Mouse (Mus musculus) CD4-positive helper T cell, adult 2 months (primary cell): ENCODE measurements around the gene Ptprm.

Experiments used
- DNase-seq: peaks from one replicate; pipeline ENCODE4 v3.0.0-alpha.2; 2012; ENCODE audit warnings: low read depth, missing footprints, low spot score

The Ptprm gene

DNA sequence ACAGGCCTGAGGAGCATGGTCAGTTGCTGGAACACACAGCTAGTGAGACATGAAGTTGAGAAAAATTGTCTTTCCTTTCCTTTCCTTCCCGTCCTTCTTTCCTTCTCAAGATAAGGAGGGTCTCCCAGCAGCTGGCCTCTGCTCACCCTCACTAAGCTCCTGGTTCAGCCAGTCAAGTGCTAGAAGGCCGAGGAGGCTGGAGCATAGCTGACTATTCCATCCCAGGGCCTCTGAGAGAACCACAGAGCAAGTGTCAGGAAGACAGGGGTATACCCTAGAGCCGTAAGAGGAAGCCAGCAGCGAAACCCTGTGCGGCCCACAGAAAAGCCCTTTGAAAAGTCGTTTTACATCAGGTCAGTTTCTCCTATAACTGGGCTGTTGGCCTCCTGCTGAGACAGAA, 624.3 kb downstream of the Ptprm start:
- DNase-seq, result no peak

GRCm38 (mm10) chr17:66720992-66721351, 633.3 kb downstream of the Ptprm start:
- no peak for DNase-seq

DNA sequence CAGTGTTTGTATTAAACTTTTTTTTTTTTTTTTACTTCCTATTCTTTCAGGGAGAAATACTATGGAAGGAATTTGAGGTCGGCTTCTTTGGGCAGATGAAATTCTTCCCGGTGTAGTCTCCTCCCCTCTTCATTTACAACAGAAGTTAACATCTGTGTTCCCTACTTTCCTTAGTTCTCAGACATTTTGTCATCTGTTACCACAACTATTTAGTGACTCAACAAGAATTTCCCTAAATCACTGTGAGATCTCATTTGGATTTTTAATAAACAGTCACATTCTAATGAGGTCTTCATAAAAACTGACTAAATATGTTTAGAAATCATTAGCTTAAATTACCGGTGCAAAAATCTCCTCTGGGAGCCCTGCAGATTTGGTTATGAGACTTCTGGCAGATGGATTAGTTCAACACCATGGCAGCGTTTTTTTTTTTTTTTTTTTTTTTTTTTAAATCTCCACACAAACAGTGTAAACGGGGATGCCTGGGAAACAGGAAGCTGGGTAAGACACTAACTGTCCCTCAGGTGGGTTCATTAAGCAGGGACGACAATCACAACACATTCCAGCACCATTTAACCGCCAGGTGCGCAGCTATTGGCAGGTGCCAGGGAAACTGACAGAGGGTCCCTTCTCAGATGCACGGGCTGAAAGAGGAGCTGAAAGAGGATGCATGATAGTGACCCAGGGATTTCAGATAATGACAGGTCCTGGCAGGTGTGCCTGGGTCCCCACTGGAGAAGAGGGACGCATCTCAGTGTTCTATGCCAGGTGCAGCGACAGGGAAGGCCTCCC, 633.9 kb downstream of the Ptprm start:
- no peak for DNase-seq

DNA sequence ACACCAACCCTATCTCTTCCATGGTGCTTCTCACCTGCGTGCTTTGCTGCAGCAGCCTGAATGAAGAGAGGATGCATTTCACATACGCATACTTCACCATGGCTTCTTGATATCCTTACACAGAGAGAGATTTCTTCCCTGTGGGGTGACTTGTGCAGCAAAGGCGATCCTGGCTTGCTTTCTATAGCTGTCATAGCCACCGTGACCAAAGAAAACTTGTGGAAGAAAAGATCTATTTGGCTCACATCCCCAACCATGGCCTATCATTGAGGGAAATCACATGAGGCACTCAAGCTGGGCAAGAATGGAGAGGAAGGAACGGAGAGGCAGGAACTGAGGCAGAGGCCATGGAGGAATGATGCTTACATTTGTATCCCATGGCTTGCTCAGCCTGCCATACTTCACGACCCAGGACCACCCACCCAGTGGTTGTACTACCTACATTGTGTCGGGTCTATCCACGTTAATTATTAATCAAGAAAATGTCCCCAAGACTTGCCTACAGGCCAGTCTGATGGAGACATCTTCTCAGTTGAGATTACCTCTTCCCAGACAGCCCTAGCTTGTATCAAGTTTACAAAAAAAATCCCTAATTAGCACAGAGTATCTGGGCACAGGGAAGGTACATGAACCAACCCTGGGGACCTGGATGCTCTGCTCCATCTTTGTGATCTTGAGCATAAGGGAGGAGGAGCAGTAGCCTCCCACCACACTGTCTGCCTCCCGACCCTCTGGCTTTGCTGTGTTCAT, 641.6 kb downstream of the Ptprm start:
- no peak for DNase-seq

- DNase-seq, result no peak
Measured at GRCm38 (mm10) chr17:66711221-66712016, 642.8 kb downstream of the Ptprm start.

- no peak for DNase-seq
Measured at GRCm38 (mm10) chr17:66710568-66710967, 643.7 kb downstream of the Ptprm start.

- no peak for DNase-seq
Measured at GRCm38 (mm10) chr17:66708748-66709147, 645.5 kb downstream of the Ptprm start.

- no peak for DNase-seq
Measured at GRCm38 (mm10) chr17:66707684-66708083, 646.6 kb downstream of the Ptprm start.

DNA sequence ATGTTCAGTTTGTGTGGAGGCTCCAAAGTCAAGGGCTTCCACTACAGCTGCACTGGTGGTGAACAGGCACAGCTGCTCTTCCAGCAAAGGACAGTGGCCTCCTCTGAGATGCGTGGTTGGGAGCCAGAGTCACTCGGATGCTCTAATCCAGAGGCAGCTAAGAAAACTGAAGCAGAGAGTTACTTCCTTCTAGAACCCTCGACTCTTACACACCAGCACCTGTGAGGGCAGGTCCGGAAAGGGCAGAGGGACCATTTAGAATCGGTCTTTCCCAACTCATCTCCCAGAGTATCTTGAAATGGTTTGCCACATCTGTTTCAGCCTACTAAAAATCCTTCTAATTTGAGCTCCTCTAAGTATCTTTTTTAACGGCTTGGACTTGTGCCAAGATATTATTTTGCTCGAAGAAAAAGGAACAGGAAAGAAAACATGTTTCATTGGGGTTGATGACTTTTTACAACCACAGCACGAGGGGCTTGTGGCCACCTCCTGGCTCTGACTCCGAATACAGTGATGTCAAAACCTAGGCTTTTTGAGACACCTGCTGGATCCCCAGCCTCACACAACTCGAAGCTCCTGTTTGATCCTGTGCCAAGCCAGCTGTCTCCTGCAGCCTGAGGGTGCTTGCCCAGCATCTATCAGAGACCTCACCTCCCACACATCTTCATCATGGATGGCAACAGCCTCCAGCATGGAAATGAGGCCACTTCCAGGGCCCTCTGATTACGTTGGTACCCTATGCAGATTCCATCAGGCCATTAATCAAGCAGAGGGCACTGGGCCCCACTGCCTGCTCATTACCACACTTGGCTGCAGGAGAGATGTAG, 652.7 kb downstream of the Ptprm start:
- no peak for DNase-seq

- no peak for DNase-seq
Measured at GRCm38 (mm10) chr17:66699896-66700295, 654.4 kb downstream of the Ptprm start.

DNA sequence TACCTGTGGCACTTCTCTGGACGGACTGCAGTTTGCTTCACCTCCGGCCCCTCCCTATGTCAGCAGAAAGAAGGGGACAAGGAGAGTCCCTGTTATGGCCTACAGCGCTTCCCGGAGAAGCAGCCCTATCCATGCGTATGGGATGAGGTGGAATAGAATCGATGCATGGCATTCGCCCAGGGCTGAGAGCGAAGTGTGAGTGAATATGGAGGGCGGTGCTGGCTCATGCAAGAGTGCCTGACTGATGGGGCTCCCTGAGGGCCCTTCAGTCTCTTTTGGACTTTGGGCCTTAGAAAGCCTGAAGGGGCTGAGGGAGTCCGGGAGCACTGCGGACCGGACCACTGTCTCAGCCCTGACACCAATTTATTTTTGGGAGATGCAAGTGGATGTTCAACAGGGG, 656.6 kb downstream of the Ptprm start:
- no peak for DNase-seq

DNA sequence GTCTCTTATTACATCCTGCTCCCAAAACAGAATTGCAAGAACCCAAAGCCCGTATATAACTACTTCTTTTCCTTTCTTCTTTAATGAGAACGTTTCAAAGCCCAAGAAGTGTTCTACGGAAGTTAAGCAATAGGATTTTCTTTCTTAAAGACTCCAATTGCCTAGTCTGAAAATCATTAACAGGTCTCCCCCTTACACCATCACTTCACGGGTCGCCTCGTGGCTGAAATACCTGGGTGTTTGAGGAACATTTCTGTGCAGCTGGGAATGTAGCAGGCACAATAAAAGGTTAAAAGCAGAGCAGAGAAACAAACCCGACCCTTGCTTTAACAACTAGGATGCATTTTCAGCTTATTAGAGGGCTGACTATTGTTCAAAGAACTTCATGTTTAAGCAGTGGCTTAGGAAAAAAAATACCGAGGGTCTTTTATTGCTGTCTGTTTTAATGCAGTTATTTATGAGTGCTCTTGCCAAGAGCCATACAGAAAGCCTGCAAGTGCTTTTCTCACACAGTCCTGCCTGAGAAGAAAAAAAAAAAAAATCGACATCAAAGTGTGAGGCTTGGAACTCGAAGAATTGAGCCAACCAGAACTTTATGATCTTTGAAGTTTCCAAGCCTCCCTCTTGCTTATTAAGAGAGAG, 657.6 kb downstream of the Ptprm start:
- no peak for DNase-seq

GRCm38 (mm10) chr17:66694326-66694725, 659.9 kb downstream of the Ptprm start:
- DNase-seq, result no peak

DNA sequence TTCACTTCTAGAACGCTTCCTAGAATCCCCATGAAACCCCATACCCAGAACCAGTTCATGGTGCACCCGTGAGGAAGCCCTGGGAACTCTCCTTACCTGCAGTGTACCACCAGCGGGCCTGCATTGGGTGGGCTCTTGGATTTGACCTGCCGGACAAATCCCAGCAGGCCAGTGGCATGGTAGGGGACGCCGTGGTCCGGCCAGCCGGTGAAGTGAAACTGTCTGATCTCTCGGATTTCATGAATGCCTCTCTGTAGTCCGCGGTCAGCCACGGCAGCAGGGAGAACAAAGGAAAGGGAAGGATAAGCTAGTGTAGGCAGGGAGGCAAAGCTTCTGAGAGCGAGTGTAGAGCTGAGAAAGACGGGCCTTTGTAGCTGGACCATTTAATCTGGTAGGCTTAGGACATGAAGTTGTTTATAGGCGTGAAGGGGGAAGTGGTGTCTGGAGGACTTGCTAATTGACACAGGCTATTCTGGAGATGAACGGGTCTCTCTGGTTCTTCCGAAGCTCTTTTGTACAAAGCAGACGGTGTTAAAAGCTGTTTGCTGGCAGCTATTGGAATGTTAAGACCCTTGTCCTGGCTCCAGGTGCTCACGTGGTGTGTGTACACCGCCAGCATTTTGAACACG, 660.5 kb downstream of the Ptprm start:
- DNase-seq, result no peak

GRCm38 (mm10) chr17:66692941-66693675, 661.1 kb downstream of the Ptprm start:
- DNase-seq, result no peak

DNA sequence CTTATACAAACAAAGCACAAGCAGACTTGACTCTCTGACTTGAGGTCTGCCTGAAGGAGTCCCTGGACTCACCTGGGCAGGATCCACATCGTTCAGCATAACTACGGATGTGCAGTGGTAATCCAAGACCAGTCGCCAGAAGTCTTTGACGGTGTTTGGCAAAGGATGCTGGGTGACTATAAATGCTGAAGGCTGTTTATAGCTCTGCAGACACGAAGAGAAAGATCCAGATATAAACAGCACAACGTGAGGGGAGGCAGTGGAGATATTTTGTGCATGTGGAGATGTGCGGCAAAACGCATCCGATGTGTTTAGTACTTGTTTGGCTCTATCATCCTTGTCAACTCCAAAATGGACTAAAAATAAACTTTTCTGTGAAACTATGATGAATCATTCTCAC, 666.1 kb downstream of the Ptprm start:
- DNase-seq, result no peak

GRCm38 (mm10) chr17:66687543-66687942, 666.7 kb downstream of the Ptprm start:
- no peak for DNase-seq

- DNase-seq, result no peak
Measured at GRCm38 (mm10) chr17:66686701-66687489, 667.4 kb downstream of the Ptprm start.

DNA sequence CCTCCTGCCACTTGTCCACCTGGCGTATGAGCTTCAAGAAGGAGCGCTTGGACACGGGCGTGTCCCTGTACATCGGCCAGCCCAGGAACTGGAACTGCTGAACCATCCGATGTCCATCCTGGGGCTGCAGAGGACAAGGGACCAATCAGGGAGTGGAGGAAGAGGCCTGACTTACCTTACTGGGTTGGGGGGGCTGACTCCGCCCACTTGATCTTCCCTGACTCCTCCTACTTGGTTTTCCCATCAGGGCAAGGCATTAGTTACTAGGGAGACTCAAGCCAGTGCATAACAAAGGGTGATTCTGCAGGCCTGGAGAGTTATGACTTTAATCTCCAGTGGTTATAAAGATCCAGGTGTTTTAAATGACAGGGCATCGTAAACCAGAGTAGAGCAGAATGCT, 670.8 kb downstream of the Ptprm start:
- no peak for DNase-seq
